Mouse (Mus musculus): Measurements from ENCODE around the gene Slc9a8.

- TF ChIP-seq CTCF (IDR thresholded peaks at IDR 0.05; ENCODE audit: control insufficient read depth, insufficient read depth, insufficient read length), result no peak
- TF ChIP-seq MAX (IDR thresholded peaks at IDR 0.05), result no peak
Measured at GRCm38 (mm10) chr2:167381596-167381995, 39.9 kb upstream of the Slc9a8 start.
